Mouse (Mus musculus) midbrain, embryonic 10.5 days (tissue): ENCODE results near the gene Selplg. TPM values are rescaled to one million over a fixed set of nuclear protein-coding genes. Genes with fewer than 3 reads are reported as not detected.

Experiments used
- DNase-seq: peaks from one replicate; pipeline ENCODE4 v3.0.0-alpha.2; 2017; ENCODE audit warnings: low spot score
- H3K27ac ChIP-seq: fragments of 300-500 bp; sonication (generic); replicated peaks from 2 replicates; pipeline ENCODE4 v1.5.1; 2016; ENCODE audit warnings: mild to moderate bottlenecking
- H3K27me3 ChIP-seq: fragments of 300-500 bp; sonication (generic); 2 replicates; pipeline ENCODE4 v1.6.1; 2016; ENCODE audit warnings: low read depth, mild to moderate bottlenecking; ENCODE audit not compliant: poor library complexity, severe bottlenecking
- H3K36me3 ChIP-seq: fragments of 300-500 bp; sonication (generic); 2 replicates; pipeline ENCODE4 v1.6.1; 2016; ENCODE audit warnings: mild to moderate bottlenecking, moderate library complexity
- H3K4me1 ChIP-seq: fragments of 300-500 bp; sonication (generic); 2 replicates; pipeline ENCODE4 v1.6.1; 2016
- H3K4me3 ChIP-seq: fragments of 300-500 bp; sonication (generic); 2 replicates; pipeline ENCODE4 v1.5.1; 2016; ENCODE audit warnings: mild to moderate bottlenecking, moderate library complexity
- H3K9me3 ChIP-seq: fragments of 300-500 bp; sonication (generic); replicated peaks from 2 replicates; pipeline ENCODE4 v1.6.1; 2016; ENCODE audit warnings: mild to moderate bottlenecking
- WGBS: fragments of 180-500 bp; shearing (Covaris S2); methylation state at CpG from one replicate; pipeline ENCODE4 v1.1.7; 2016; 5-methylcytosine and 5-hydroxymethylcytosine counted together
- polyA plus RNA-seq: library from polyadenylated mRNA; unstranded; fragments of >200 nt; fragmentation: Nextera tagmentation; extraction: Ambion mirVana; gene quantifications from 2 replicates; pipeline ENCODE4 v1.2.1, GENCODE M21; 2016

The Selplg gene
- polyA plus RNA-seq, 1 experiment from 2014 or later = 0.77 TPM

- peaks cover 60% of the 10 kb centered on the region for H3K36me3 ChIP-seq
- 97% methylated on average over 8 of the region's 8 CpGs for WGBS
- no peaks in the 10 kb centered on the region for H3K27me3 ChIP-seq
These were observed 63.6 kb downstream of the Selplg start for GRCm38 (mm10) chr5:113768806-113769205.

More at GRCm38 (mm10) chr5:113768806-113769205, 63.6 kb downstream of the Selplg start:
- no peak for DNase-seq
- Histone ChIP-seq H3K9me3 (no peaks in the 10 kb centered on the region), H3K4me3 (no peak overlapping the region), H3K4me1 (peaks cover 36% of the 10 kb centered on the region), H3K27ac (no peak overlapping the region)

Other genes with a start within 250 kb of the Selplg start
- gene Cmklr1, start 182.2 kb downstream of the Selplg start, polyA plus RNA-seq = 0.58 and 1.1 TPM in 2 replicates
- not detected in 2 replicates for gene 1700069L16Rik, start 107.9 kb downstream of the Selplg start, polyA plus RNA-seq
- gene Ficd, start 96.8 kb downstream of the Selplg start, polyA plus RNA-seq = 4.8 and 5.5 TPM in 2 replicates
- gene Sart3, start 60.1 kb downstream of the Selplg start, polyA plus RNA-seq = 75.4 and 77.1 TPM in 2 replicates
- gene Iscu, start 59.9 kb downstream of the Selplg start, polyA plus RNA-seq = 109 and 111 TPM in 2 replicates
- 23.6 and 25.1 TPM in 2 replicates for gene Tmem119, start 32.1 kb downstream of the Selplg start, polyA plus RNA-seq
- 205 and 233 TPM in 2 replicates for gene Coro1c, start 76.1 kb upstream of the Selplg start, polyA plus RNA-seq
- 13.3 and 16.8 TPM in 2 replicates for gene Ssh1, start 161.2 kb upstream of the Selplg start, polyA plus RNA-seq
- not detected in 2 replicates for gene Dao, start 171.1 kb upstream of the Selplg start, polyA plus RNA-seq
- gene Usp30, start 232.8 kb upstream of the Selplg start, polyA plus RNA-seq = 13.0 and 15.6 TPM in 2 replicates